Mouse (Mus musculus) heart, postnatal 0 days (tissue): ENCODE results near the gene Glipr2.

Experiments
- CTCF ChIP-seq: IDR thresholded peaks from 2 replicates; pipeline ENCODE4 v1.5.1; 2016; ENCODE audit warnings: antibody characterized with exemption, control low read depth, low read depth
- EP300 ChIP-seq: IDR thresholded peaks from 2 replicates; pipeline ENCODE4 v1.6.1; 2016; ENCODE audit warnings: antibody characterized with exemption, low read depth

- TF ChIP-seq CTCF (no peak), EP300 (no peak)
Observed at GRCm38 (mm10) chr4:43981251-43981650, 24.1 kb downstream of the Glipr2 start.
